Mouse (Mus musculus) spleen, adult 18-20 months (tissue): ENCODE results near the gene Gata3.

Source experiments
- DNase-seq, 2 experiments: peaks; one replicate each; pipeline ENCODE4 v3.0.0; 2022; ENCODE audit warnings: mixed read lengths in 2 of 2

The Gata3 gene

GRCm38 (mm10) chr2:9885217-9885770 is 4.5 kb downstream of the Gata3 start:
- no peak for DNase-seq

GRCm38 (mm10) chr2:9884533-9885216 is 5.2 kb downstream of the Gata3 start:
- DNase-seq: no peak

DNA sequence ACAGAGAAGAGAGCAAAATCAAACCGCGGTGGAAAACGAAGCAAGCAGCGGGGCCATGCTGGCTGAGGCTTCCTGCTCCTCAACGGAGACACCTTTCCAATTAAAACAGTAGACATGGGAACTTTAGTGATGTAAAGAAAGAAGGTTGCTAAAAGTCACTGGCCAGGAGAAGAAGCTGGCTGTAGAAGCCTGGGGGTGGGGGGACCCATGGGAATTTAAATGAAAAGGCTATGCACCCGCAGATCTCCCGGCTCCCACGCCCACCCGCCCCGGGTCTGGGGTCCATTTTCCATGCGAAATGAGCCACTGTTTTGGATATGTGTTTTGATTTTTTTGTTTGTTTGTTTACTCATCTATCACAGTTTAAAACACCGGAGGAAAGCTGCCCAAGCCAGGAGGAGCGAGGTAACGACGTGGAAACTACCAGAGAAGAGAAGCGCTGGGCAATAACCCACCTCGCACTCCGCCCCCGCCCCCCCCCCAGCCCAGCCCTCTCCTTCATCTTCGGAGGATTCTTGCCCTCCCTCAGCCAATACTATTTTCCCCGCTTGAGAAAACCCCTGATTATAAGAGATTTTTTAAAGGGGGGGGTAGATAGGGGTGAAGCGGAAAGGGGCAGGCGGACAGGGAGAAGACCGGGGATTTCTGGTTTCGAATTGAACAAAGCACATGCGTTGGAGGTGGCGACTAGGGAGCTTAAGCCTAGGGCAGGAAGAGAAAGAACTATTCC is 5.9 kb downstream of the Gata3 start:
- no peak for DNase-seq

DNA sequence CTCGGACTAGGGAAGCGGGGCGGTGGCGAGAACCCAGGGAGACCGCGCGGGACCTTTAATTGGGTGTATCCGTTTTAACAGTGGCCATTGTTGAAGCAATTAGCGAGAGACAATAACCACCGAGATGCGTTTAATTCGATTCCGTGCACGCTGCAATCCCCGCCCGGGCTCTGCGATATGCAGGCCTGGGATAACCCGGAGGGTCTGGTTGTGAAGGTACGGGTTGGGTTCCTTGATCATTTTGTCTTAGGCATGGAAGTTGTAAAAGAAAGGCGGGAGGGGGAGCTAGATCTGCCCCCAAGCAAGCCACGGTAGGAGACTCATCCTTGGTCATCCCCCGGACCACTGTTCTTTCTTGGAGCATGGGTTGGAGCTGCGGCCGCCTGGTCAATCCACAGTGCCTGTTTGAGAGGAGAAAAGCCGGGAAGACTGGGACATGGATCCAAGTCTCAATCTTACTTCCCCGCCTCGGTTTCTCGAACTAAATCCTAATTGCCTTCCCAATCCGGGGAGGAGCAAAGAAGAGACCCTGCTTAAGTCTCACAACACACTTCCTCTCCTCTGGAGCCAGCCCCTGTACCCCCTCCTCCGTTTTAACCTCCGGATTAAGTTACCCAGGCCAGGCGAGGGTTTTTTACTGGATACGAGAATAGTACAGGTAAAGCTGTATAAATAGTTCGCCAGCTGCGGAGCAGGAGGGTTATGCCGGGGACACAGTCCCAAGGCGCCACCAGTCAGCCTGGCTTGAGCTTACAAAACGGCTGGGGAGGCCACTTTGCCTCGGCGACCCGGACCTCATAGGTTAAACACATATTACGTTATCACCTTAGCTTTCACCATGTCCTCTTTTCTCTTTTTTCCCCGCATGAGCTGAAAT is 6.7 kb downstream of the Gata3 start:
- peak in 1 of 2 experiments; percentile 17 for DNase-seq

- peak in 1 of 2 experiments; percentile 29 for DNase-seq
Measured at GRCm38 (mm10) chr2:9882371-9882925, 7.4 kb downstream of the Gata3 start.

- DNase-seq: no peak
Measured at GRCm38 (mm10) chr2:9881611-9882023, 8.2 kb downstream of the Gata3 start.

GRCm38 (mm10) chr2:9881051-9881591 is 8.7 kb downstream of the Gata3 start, which contains the start of gene 4930412O13Rik:
TSS of gene 4930412O13Rik (plus strand) at chr2:9881252.
- no peak for DNase-seq

- no peak for DNase-seq
Measured at GRCm38 (mm10) chr2:9880271-9880670, 9.6 kb downstream of the Gata3 start.

GRCm38 (mm10) chr2:9879493-9879892 is 10.3 kb downstream of the Gata3 start:
- DNase-seq: peak; percentile 78 to 86

DNA sequence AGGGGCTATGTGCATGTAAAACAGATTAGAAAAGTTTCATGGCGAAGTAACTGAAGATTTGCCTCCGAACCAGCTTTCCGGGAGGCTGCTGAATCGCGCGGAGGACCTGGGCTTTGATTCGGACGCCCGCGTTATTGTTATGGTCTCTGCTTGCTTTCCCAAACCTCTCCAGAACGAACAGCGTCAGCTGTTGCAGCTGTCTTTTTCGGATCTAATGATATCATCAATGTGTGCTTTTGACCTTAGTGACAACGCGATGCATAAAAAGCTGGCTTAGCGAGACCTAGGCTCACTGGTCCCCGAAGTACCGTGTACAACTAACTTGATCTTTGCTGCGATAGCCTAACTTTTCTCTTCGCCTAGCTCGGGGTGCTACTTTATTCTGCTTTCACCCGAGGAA is 10.7 kb downstream of the Gata3 start:
- DNase-seq: no peak

GRCm38 (mm10) chr2:9878564-9879081 is 11.2 kb downstream of the Gata3 start:
- DNase-seq: peak in 1 of 2 experiments; percentile 41

- peak in 1 of 2 experiments; percentile 22 for DNase-seq
Measured at GRCm38 (mm10) chr2:9877966-9878563, 11.8 kb downstream of the Gata3 start.

GRCm38 (mm10) chr2:9877326-9877690 is 12.5 kb downstream of the Gata3 start:
- peak in 1 of 2 experiments; percentile 33 for DNase-seq

- peak in 1 of 2 experiments; percentile 25 for DNase-seq
Measured at GRCm38 (mm10) chr2:9876621-9877325, 13.1 kb downstream of the Gata3 start.

- DNase-seq: no peak
Measured at GRCm38 (mm10) chr2:9875676-9876357, 14.0 kb downstream of the Gata3 start.

DNA sequence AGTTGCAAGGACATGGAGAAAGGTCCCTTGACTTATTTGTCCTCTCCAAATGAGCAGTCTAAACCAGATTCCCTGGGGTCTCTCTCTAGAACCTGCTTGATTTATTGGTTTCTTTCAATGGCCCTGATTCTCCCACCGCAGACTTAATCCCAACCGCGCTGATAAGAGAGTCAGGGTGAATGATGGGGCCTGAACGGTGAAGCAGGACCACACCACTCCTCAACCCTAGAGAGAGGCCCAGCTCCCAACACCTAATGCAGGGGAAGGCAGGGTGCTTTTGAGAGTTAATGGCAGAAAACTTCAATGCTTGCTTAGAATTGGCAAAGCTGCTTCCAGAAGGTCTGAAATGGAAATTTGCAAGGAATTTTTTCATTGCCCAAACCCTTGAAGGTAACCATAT is 14.6 kb downstream of the Gata3 start:
- DNase-seq: no peak

- DNase-seq: no peak
Measured at GRCm38 (mm10) chr2:9874467-9875219, 15.2 kb downstream of the Gata3 start.

DNA sequence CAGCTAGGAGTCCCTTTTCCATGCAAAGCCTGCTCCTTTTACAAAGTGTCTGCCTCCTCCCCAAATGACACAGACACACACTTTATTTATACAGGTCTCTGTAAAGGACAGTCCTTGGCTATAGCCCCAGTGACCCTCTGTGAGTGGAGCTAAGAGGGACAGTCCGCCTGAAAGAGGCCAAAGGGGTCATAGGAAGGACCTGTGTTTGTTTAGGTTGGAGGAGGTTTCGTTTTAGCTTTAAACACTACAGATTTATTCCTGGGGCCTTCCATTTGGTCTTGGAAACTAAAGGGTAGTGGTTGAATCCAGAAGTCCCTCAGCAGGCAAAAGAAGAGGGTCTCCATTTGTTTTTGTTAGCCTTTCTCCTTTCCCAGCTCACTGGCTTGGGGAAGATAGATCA is 16.1 kb downstream of the Gata3 start:
- no peak for DNase-seq

GRCm38 (mm10) chr2:9872682-9873081 is 17.2 kb downstream of the Gata3 start:
- no peak for DNase-seq

- DNase-seq: no peak
Measured at GRCm38 (mm10) chr2:9871798-9872197, 18.0 kb downstream of the Gata3 start.
